Mouse (Mus musculus) layer of hippocampus, adult 8-10 months (tissue): ENCODE results near the gene Slc38a9. TPM values are rescaled to one million over a fixed set of nuclear protein-coding genes. Genes with fewer than 3 reads are reported as not detected.

Experiments used
- DNase-seq, 2 experiments: peaks; one replicate each; pipeline ENCODE4 v3.0.0; 2022; ENCODE audit warnings: low spot score in 2 of 2
- total RNA-seq, 4 experiments: library from RNA; stranded (reverse); gene quantifications; 2 replicates each; pipeline ENCODE4 v1.2.4; 2022

Slc38a9 gene
- total RNA-seq: 10 to 100 TPM; 27.0 to 35.3 (median 27.6) TPM

DNA sequence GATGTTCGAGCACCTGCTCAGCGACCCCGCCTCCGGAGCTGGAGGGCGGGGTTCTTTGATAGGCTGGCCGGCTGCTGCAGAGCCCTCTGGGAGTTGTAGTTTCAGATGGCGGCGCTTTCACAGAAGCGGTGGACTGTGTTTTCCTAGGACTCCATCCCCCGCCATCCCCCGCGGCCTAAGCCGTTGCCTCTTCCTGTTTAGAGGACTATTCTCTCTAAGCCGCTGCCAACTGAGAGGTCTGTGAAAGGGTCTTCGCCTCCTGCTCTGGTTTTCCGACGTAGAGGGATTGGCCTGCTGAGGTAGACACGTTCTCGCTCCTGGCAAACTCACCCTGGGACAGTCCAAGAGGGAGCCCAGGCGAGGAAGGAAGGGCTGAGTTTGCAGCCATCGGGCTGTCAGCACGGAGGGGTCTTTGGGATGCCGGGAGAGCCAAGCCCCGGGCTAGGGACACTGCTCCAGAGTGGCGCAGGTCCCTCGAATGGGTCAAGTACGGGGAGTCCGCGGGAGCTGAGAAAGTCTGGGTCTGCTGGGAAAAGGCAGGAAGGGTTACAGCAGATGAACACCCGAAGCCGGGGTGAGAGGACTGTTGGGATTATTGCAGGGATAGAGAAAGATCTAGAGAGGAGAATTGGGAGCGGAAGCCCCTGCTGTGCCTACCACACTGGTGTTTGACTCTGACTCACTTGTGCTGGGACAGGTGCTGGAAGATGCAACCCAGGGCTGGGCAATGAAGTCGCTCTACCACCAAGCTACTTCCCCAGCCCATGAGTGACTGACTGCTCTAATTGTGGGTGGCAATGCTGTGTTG, at the start of gene Slc38a9:
Slc38a9 (plus strand) TSS at position 178 of the 808 bp plus-strand sequence.
- peak; percentile 92 to 93 for DNase-seq

GRCm38 (mm10) chr13:112621592-112621991, 39.0 kb upstream of the Slc38a9 start:
- no peak for DNase-seq

DNA sequence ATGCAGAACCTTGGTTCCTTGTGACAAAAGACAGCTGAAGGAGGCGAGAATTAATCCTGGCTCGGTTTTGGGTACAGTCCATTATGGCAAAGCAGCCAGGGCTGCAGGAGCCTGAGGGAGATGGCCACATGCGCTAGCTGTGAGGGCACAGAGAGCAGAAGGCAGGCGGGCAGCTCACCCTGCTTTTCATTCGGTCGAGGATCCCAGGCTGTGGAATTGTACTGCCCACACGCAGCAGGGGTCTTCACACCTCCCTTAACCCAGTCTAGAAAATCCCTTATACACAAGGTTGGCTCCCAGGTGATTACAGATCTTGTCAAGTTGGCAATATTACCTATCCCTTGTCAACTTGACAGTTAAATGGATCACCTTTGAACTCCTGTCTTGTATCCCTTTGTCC, 36.9 kb upstream of the Slc38a9 start:
- no peak for DNase-seq

GRCm38 (mm10) chr13:112624622-112625021, 35.9 kb upstream of the Slc38a9 start:
- DNase-seq: no peak

DNA sequence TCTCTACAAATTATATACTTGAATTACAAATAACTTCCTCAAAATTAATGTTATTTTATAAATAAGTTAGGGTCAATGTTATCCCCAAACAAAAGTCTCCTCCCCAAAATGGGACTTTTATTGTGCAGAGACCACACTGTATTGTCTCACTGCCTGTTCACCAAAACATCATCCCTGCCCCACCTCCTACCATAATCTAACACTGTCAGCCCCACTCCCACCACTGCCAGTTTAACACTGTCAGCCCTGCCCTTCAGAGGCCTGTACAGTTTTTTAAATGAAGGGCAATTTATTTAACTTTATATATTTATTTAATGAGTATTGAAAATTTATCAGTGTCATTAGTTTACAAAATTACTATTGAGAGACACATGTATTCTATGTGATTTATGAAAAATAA, 35.0 kb upstream of the Slc38a9 start:
- DNase-seq: no peak

GRCm38 (mm10) chr13:112635174-112635837, 25.2 kb upstream of the Slc38a9 start:
- no peak for DNase-seq

DNA sequence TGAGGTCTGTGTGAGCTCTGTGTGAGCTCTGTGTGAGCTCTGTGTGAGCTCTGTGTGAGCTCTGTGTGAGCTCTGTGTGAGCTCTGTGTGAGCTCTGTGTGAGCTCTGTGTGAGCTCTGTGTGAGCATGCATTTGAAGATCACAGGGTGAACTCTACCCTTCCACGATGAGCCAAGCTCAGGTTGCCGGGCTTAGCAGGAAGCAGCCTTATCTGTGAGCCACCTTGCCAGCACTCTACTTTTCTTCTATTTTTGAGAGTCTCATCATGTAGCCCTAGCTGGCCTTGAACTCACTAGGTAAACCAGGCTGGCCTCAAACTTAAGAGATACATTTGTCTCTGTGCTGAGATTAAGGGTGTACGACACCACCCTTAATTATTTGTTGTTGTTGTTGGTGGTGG, 24.1 kb upstream of the Slc38a9 start:
- no peak for DNase-seq

GRCm38 (mm10) chr13:112639111-112639510, 21.4 kb upstream of the Slc38a9 start:
- DNase-seq: no peak

GRCm38 (mm10) chr13:112642897-112643296, 17.7 kb upstream of the Slc38a9 start:
- DNase-seq: no peak

DNA sequence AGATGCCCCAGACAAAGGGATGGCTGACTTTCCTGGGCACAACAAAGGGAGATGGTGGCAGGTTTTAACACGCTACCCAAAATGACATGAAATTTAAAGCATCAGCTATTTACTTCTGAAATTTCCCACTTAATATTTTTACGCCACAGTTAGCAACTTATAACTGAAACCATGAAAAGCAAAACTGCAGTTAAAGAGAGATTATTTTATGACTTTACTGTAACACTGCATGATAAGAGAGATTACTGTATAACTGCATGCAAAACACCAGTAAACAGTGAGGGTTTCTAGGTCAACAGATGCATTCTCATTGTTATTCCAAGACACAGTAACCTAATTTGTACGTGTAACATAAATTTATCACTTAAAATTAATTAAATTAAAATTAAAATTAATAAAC, 15.6 kb upstream of the Slc38a9 start:
- DNase-seq: no peak

- DNase-seq: no peak
These were observed 14.9 kb upstream of the Slc38a9 start for GRCm38 (mm10) chr13:112645529-112646186.

GRCm38 (mm10) chr13:112651183-112651582, 9.4 kb upstream of the Slc38a9 start:
- DNase-seq: no peak

DNA sequence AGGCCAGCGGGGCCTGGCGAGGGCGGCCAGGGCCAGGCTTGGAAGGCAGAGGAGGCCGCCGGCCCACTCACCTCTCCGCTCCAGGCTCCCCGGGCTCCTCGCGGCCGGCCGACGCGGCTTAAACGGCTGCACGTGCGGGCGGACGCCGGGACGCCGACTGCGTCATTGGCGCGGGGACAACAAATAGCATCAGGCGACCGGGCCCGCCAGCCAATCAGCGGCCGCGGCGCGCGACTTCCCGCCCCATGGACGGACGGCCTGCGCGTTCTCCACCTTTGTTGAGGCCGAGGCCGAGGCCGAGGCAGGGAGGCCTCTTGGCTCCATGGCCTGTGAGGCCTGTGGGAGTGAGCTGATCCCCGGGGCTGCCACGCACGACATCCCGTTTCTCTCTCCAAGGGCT, 8.3 kb upstream of the Slc38a9 start, which contains the start of gene Ddx4:
Ddx4 (minus strand) TSS at position 271 of the 400 bp plus-strand sequence.
- DNase-seq: no peak

DNA sequence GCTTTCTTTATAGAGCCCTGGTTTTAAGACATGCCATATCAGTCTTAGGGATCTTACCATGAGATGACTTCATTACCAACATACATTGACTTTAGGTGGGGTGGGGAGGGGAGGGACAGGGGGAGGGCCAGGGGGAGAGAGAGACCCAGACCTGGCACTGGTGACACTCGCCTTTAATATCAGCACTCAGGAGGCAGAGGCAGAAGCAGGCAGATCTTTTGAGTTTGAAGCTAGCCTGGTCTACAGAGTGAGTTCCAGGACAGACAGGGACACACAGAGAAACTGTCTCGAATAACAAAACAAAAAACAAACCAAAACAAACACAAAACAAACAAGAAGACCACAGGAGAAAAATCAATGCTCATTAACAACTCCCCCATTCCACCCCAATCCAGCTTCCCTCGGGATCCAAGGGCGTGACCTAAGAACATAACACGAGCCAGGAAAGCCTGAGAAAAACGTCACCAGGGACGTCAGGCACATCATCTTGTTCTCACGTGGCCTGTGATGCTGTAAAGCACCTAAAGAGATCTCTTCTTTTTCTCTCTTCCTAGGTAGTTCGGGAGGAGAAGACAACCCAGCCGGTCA, 471 bp upstream of the Slc38a9 start:
- no peak for DNase-seq

GRCm38 (mm10) chr13:112661687-112662086, 1.1 kb downstream of the Slc38a9 start:
- no peak for DNase-seq

GRCm38 (mm10) chr13:112666433-112667024, 6.0 kb downstream of the Slc38a9 start:
- DNase-seq: no peak

DNA sequence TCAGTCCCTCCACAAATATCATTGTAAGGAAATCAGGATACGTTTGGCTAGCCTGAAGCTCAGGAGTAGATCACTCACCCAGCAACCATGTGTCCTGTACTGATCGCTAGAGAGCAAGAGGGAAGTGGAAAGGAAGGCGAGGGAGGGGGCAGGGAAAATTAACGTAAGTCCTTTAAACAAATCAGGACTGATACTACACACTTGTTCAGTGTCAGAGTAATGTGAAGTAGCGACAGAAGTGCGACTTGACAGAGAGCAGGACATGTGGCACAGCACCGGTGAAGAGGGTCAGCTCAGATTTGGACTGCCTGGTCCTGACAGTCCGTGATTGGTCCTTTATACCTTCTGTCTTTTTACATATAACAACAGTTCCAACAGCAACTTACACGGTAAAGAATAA, 6.7 kb downstream of the Slc38a9 start:
- DNase-seq: no peak

DNA sequence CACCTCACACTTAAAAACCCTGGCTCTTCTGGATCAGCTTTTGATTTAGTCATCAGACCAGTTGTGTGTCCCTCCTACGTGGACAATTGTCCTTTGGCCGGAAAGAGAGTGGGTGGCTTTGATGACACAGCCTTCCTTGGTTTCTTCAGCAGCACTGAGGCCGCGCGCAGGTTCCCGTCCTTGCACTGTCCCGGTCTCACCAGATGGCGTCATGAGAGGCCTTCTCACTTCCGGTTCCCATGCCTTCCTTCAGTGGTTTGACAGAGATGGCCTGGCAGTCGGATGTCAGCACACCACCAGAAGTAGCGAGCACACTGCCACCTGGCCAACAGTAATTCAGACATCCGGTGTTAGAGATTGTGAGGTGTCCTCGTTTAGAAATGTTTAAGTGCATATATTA, 11.2 kb downstream of the Slc38a9 start:
- DNase-seq: no peak

- no peak for DNase-seq
These were observed 12.2 kb downstream of the Slc38a9 start for GRCm38 (mm10) chr13:112672797-112673196.

- peak; percentile 39 to 57 for DNase-seq
These were observed 13.4 kb downstream of the Slc38a9 start for GRCm38 (mm10) chr13:112673899-112674447.

DNA sequence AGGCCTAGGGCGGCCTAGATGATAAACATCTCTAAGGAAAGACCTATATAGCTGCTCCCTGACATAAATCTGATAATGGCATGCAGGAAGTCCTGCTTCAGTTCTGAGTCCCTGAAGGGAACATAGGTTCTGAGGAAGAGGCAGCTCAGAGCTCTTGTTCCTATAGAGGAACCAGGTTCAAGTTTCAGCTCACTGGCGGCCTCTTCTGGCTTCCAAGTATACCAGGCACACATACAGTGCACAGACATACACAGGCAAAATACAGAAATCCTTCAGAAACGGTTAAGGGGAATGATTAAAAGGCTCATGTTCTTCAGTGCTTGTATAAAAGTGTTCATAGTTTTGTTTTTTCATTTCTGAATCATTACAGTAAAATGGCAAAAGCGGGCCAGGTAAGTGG, 17.6 kb downstream of the Slc38a9 start:
- DNase-seq: no peak
